Mouse (Mus musculus) liver, embryonic 12.5 days (tissue): ENCODE measurements around the gene Rbp3. TPM values are rescaled to one million over a fixed set of nuclear protein-coding genes. Genes with fewer than 3 reads are reported as not detected.

Experiments used
- ATAC-seq: fragments of 200-750 bp; cut with Nextera tagmentation; 2 replicates; pipeline ENCODE4 v1.8.0; 2017; ENCODE audit warnings: moderate number of reproducible peaks, mild to moderate bottlenecking, moderate library complexity
- H3K27ac ChIP-seq: fragments of 300-500 bp; sonication (generic); 2 replicates; pipeline ENCODE4 v1.5.1; 2016; ENCODE audit warnings: mild to moderate bottlenecking
- H3K27me3 ChIP-seq: fragments of 300-500 bp; sonication (generic); replicated peaks from 2 replicates; pipeline ENCODE4 v1.6.1; 2016; ENCODE audit warnings: mild to moderate bottlenecking, moderate library complexity
- H3K36me3 ChIP-seq: fragments of 300-500 bp; sonication (generic); 2 replicates; pipeline ENCODE4 v1.6.1; 2016; ENCODE audit warnings: mild to moderate bottlenecking, moderate library complexity
- H3K4me1 ChIP-seq: fragments of 300-500 bp; sonication (generic); 2 replicates; pipeline ENCODE4 v1.6.1; 2016
- H3K4me2 ChIP-seq: fragments of 300-500 bp; sonication (generic); 2 replicates; pipeline ENCODE4 v1.6.1; 2016; ENCODE audit warnings: mild to moderate bottlenecking, moderate library complexity
- H3K4me3 ChIP-seq: fragments of 300-500 bp; sonication (generic); 2 replicates; pipeline ENCODE4 v1.5.1; 2016; ENCODE audit warnings: mild to moderate bottlenecking, moderate library complexity
- H3K9ac ChIP-seq: fragments of 300-500 bp; sonication (generic); 2 replicates; pipeline ENCODE4 v1.6.1; 2016; ENCODE audit warnings: mild to moderate bottlenecking, moderate library complexity
- H3K9me3 ChIP-seq: fragments of 300-500 bp; sonication (generic); replicated peaks from 2 replicates; pipeline ENCODE4 v1.6.1; 2016; ENCODE audit warnings: mild to moderate bottlenecking, moderate library complexity
- WGBS: fragments of 180-500 bp; shearing (Covaris S2); methylation state at CpG from one replicate; pipeline ENCODE4 v1.1.7; 2016; ENCODE audit not compliant: insufficient replicate concordance; 5-methylcytosine and 5-hydroxymethylcytosine counted together
- polyA plus RNA-seq: library from polyadenylated mRNA; unstranded; fragments of >200 nt; fragmentation: Nextera tagmentation; extraction: Ambion mirVana; gene quantifications from 2 replicates; pipeline ENCODE4 v1.2.1, GENCODE M21; 2016

The Rbp3 gene
- polyA plus RNA-seq, 1 experiment from 2014 or later: 0.10 TPM

DNA sequence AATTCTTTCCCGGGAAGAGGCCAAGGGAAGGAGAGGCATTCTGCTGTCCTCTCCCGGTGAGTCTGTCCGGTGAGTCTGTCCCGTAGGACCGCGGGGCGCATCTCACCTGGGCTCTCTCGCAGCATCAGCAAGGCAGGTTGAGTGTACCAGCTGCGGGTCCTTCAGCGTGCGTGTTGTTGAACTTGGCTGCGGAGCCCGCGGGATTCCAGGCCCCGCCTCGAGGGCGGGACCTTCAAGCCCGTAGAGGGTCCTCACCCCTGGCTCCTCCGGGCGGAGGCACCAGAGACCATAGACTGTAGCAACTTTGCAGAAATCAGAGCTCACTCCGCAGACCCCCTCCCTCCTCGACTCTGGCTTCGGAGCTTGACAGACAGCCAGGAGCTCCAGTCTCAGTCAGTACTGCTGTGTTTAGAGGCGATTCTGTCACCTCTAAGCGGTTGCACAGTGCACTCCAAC is 24.8 kb downstream of the Rbp3 start, which contains the start of gene Zfp488:
TSS of gene Zfp488 (minus strand) at position 161 of the 456 bp plus-strand sequence.
- no peak for ATAC-seq
- Histone ChIP-seq H3K27ac (no peak within 1 kb of the TSS), H3K27me3 (peaks cover 21% of the 10 kb centered on the region), H3K4me3 (peak within 1 kb of the TSS; percentile 22; the same call in 1 of the 2 replicates), H3K9ac (no peak within 1 kb of the TSS), H3K36me3 (no peaks in the 10 kb centered on the region), H3K4me1 (no peaks in the 10 kb centered on the region), H3K9me3 (no peaks in the 10 kb centered on the region), H3K4me2 (peak within 1 kb of the TSS; percentile 47)
- WGBS: 4% methylated on average over 25 of the region's 25 CpGs

DNA sequence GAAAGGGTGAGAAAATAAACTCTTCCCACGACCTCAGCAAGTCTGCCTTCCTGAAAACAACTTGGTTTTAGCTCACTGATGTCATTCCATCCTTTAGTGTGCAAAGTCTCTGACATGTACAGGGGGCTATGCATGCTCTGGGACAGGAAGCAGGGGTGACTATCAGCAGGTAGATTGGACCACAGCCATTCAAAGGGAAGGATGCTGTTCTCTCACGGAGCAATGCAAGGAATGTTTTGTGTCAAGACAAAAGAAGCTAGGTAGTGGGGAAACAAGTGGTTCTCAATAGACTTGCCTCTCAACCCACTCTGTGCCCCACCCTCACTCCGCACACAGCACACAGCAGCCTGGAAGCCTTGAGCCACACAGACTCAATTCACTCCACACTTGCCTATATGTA is 35.4 kb downstream of the Rbp3 start:
- no peak overlapping the region for H3K4me2 ChIP-seq
- 47% methylated on average over 3 of the region's 3 CpGs for WGBS
- no peaks in the 10 kb centered on the region for H3K36me3 ChIP-seq
- no peak overlapping the region for H3K4me3 ChIP-seq
- no peaks in the 10 kb centered on the region for H3K4me1 ChIP-seq
- H3K27ac ChIP-seq: no peak overlapping the region
- H3K9me3 ChIP-seq: no peaks in the 10 kb centered on the region
- no peak for ATAC-seq
- no peak overlapping the region for H3K9ac ChIP-seq
- no peaks in the 10 kb centered on the region for H3K27me3 ChIP-seq

DNA sequence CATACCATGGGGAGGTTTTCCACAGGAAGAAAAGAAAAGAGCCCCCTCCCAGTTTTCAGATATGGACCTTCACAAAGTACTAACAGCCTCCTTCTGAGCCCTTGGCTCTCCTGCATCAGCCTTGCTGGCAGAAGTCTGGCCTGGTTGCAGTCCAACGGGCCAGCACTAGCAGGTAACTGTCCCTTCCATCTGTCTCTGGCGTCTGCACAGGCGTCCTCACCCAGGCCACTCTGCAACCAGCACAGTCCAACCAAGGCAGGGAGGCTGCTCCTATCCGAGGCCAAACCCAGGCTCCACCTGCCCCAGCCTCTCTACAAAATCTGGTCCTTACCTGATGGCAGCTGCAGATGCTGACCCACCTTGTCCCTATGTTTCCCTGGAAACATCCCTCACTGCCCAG is 38.2 kb downstream of the Rbp3 start:
- no peaks in the 10 kb centered on the region for H3K36me3 ChIP-seq
- ATAC-seq: no peak
- WGBS: 49% methylated on average over 4 of the region's 4 CpGs
- no peaks in the 10 kb centered on the region for H3K4me1 ChIP-seq
- no peaks in the 10 kb centered on the region for H3K27me3 ChIP-seq
- no peak overlapping the region for H3K27ac ChIP-seq
- H3K4me2 ChIP-seq: no peak overlapping the region
- H3K4me3 ChIP-seq: no peak overlapping the region
- H3K9me3 ChIP-seq: no peaks in the 10 kb centered on the region
- H3K9ac ChIP-seq: no peak overlapping the region

DNA sequence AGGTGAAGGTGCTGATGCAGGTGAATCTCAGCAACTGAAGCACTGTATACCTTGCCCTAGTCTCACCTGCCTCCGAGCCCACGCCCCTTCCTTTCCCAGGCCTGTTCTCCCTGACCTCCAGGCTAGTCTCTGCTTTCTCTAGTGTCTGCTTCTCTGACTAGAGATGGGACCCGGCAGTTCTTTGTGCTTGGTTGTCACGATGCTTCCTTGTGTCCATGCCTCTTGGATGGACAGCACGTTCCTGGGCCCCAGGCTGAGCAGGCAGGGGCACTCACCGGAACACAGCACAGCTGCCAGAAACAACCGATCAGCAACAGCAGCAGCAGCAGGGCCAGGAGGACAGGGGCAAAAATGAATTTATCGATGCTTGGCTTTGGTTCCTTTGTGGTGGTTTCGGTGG is 39.2 kb downstream of the Rbp3 start:
- no peak for ATAC-seq
- 70% methylated on average over 9 of the region's 9 CpGs for WGBS
- Histone ChIP-seq H3K4me1 (no peaks in the 10 kb centered on the region), H3K4me2 (no peak overlapping the region), H3K9ac (no peak overlapping the region), H3K36me3 (no peaks in the 10 kb centered on the region), H3K9me3 (no peaks in the 10 kb centered on the region), H3K27me3 (no peaks in the 10 kb centered on the region), H3K4me3 (no peak overlapping the region), H3K27ac (no peak overlapping the region)

DNA sequence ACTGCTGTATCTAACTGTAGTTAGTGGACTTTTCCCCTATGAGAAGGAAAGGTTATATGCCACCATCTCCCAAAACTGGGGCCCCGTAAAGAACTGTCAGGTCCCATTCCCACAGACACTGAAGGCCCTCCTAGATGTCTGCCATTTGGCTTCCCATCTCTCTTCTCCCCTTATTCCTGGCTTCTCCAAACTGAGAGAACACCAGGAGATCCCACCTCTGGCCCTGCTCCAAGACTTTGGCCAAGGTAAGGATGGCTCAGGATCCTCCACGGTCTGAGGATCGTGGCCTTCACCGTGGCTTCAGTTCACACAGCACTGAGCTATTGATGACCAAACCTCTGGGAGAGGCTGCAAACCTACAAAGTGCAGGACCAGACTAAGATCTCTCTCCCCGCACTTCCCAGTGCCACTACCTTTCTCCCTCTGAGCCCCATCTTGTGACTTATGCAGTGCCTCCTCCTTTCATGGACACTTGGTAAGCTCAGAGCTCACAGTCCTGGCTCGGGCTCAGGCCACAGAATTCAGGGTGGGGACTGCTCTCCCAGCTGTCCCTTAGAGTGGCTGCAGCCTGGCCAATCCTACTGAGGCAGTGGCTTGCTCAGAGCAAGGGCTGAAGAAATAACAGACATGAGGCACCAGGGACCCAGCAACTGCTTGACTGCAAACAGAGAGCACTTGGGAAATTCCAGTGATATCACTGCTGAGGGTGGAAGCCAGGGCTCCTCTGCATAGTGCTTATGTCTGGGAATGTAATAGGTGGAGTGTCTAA is 39.9 kb downstream of the Rbp3 start:
- Histone ChIP-seq H3K4me2 (no peak overlapping the region), H3K4me3 (no peak overlapping the region), H3K9me3 (no peaks in the 10 kb centered on the region), H3K9ac (no peak overlapping the region), H3K27ac (no peak overlapping the region), H3K4me1 (no peaks in the 10 kb centered on the region), H3K36me3 (no peaks in the 10 kb centered on the region), H3K27me3 (no peaks in the 10 kb centered on the region)
- no peak for ATAC-seq
- 74% methylated on average over 6 of the region's 6 CpGs for WGBS

DNA sequence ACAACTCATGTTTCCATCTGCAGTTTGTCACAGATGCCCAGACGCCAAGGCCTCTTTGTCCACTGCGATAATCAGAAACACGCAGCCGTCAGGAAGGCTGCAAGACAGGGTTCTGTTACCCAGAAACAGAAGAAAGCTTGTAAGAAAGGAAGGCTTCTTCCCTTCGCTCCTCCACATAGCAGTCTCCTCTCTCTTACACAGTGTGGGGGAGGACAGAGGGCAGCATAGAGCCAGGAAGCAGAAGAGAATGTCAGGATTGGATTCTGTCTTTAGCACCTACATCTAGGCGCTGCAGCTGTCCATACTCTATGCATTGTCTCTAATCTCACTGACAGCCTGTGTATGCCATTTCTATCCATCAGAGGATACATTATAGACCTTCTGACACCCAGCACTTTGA is 43.6 kb downstream of the Rbp3 start:
- no peak overlapping the region for H3K4me2 ChIP-seq
- no peak for ATAC-seq
- H3K4me3 ChIP-seq: no peak overlapping the region
- no peaks in the 10 kb centered on the region for H3K9me3 ChIP-seq
- WGBS: 57% methylated on average over 6 of the region's 6 CpGs
- no peaks in the 10 kb centered on the region for H3K4me1 ChIP-seq
- H3K36me3 ChIP-seq: no peaks in the 10 kb centered on the region
- H3K9ac ChIP-seq: no peak overlapping the region
- H3K27ac ChIP-seq: no peak overlapping the region
- H3K27me3 ChIP-seq: no peaks in the 10 kb centered on the region

DNA sequence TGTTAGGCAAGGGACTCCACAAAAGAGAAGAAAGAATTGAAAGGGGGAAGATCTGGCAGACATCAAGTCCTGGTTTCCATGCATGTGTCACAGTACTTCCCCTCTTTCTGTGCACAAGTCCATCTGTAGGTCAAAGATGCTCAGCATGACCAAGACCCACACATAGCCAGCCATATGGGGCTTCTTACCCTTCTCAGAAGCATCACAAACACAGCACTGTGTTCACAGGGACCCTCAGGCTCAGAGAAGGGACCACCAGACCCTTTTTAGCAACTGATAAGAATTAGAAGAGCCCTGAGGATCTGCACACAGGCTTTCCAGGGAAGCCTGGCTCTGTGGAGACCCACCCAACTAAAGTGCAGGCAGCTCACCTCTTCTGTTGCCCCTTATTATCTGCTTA is 46.3 kb downstream of the Rbp3 start:
- no peak for ATAC-seq
- no peaks in the 10 kb centered on the region for H3K27me3 ChIP-seq
- no peaks in the 10 kb centered on the region for H3K4me1 ChIP-seq
- no peak overlapping the region for H3K4me3 ChIP-seq
- no peak overlapping the region for H3K27ac ChIP-seq
- no peak overlapping the region for H3K4me2 ChIP-seq
- H3K9me3 ChIP-seq: no peaks in the 10 kb centered on the region
- H3K9ac ChIP-seq: no peak overlapping the region
- H3K36me3 ChIP-seq: no peaks in the 10 kb centered on the region

DNA sequence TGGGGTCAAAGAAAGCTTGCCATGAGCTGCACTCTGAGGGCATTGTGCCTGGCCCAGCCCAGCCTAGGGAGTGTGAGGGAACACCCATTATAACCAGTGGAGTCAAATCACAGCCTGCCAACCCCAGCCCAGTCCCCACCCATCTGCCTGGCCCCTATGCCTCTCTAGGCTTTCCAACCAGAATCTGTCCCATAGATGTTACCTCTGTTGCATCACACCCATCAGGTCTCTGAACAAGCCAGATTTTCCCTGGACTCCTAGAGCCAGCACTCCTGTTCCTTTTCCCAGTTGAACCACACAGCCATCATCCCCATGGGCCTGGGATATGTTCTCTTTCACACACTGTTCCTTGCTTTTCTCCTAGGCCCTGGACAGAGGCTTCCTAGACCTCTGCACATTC is 47.6 kb downstream of the Rbp3 start:
- H3K36me3 ChIP-seq: no peaks in the 10 kb centered on the region
- no peak overlapping the region for H3K4me3 ChIP-seq
- H3K4me2 ChIP-seq: no peak overlapping the region
- H3K27me3 ChIP-seq: no peaks in the 10 kb centered on the region
- ATAC-seq: no peak
- no peaks in the 10 kb centered on the region for H3K4me1 ChIP-seq
- no peak overlapping the region for H3K27ac ChIP-seq
- H3K9ac ChIP-seq: no peak overlapping the region
- no peaks in the 10 kb centered on the region for H3K9me3 ChIP-seq

DNA sequence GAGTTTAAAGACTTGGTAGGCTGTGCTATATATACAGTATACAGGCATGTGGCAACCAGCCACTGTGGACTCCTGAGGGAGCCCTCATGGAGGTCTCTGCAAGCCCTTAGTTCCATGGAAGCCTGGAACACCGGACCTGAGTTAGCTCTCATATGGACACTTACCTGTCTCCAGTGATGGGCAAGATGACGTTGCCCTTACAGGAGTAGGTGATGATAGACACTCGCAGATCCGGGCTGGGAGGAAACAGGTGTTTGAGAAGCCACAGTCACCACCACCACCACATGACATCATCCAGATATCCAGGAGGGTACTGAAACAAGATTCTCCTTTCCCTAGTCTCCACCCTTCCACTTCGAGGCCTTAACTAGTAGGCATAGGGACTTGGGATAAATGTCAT is 48.6 kb downstream of the Rbp3 start:
- H3K9ac ChIP-seq: no peak overlapping the region

More for the DNA sequence above, 48.6 kb downstream of the Rbp3 start:
- no peaks in the 10 kb centered on the region for H3K9me3 ChIP-seq
- no peaks in the 10 kb centered on the region for H3K36me3 ChIP-seq
- no peak for ATAC-seq
- no peaks in the 10 kb centered on the region for H3K4me1 ChIP-seq
- 63% methylated on average over 5 of the region's 5 CpGs for WGBS
- no peaks in the 10 kb centered on the region for H3K27me3 ChIP-seq
- H3K4me2 ChIP-seq: no peak overlapping the region
- no peak overlapping the region for H3K27ac ChIP-seq
- H3K4me3 ChIP-seq: no peak overlapping the region

Other genes with a start within 250 kb of the Rbp3 start
- 11.4 and 15.6 TPM in 2 replicates for gene Gdf10, start 30.4 kb upstream of the Rbp3 start, polyA plus RNA-seq
- 14.4 and 15.0 TPM in 2 replicates for gene Gdf2, start 13.0 kb upstream of the Rbp3 start, polyA plus RNA-seq
- gene Zfp488, start 24.8 kb downstream of the Rbp3 start, polyA plus RNA-seq: 0.05 TPM in 1 of 2 replicates, not detected in the other
- gene Gm30083, start 61.2 kb downstream of the Rbp3 start, polyA plus RNA-seq: not detected in 2 replicates
- gene Gm5460, start 62.8 kb downstream of the Rbp3 start, polyA plus RNA-seq: not detected in 2 replicates
- gene Antxrl, start 98.7 kb downstream of the Rbp3 start, polyA plus RNA-seq: not detected in 2 replicates
- gene Anxa8, start 132.0 kb downstream of the Rbp3 start, polyA plus RNA-seq: 0.11 TPM in 1 of 2 replicates, not detected in the other
- not detected in 2 replicates for gene A630023A22Rik, start 148.8 kb downstream of the Rbp3 start, polyA plus RNA-seq
- not detected in 2 replicates for gene Npy4r, start 198.5 kb downstream of the Rbp3 start, polyA plus RNA-seq
- 0.13 TPM in 2 replicates for gene Gprin2, start 247.7 kb downstream of the Rbp3 start, polyA plus RNA-seq